Mouse (Mus musculus) liver, embryonic 14.5 days (tissue): ENCODE results near the gene Grik5. TPM values are rescaled to one million over a fixed set of nuclear protein-coding genes. Genes with fewer than 3 reads are reported as not detected.

Experiments used
- ATAC-seq: fragments of 200-750 bp; cut with Nextera tagmentation; 2 replicates; pipeline ENCODE4 v1.8.0; 2017; ENCODE audit warnings: moderate number of reproducible peaks, mild to moderate bottlenecking, moderate library complexity; ENCODE audit not compliant: insufficient read depth
- DNase-seq, 3 experiments: peaks; one replicate each; pipeline ENCODE4 v3.0.0-alpha.2; 2012 to 2013; ENCODE audit warnings: low read depth in 3 of 3, low spot score in 3 of 3
- H3K27ac ChIP-seq: fragments of 300-500 bp; sonication (generic); 2 replicates; pipeline ENCODE4 v1.5.1; 2014; ENCODE audit warnings: moderate library complexity, mild to moderate bottlenecking, control low read depth, inconsistent platforms
- H3K27me3 ChIP-seq: fragments of 300-500 bp; sonication (generic); 2 replicates; pipeline ENCODE4 v1.6.1; 2014; ENCODE audit warnings: mild to moderate bottlenecking, low read length, moderate library complexity; ENCODE audit not compliant: control insufficient read depth, insufficient read depth
- H3K36me3 ChIP-seq: fragments of 300-500 bp; sonication (generic); replicated peaks from 2 replicates; pipeline ENCODE4 v1.6.1; 2014; ENCODE audit warnings: low read depth; ENCODE audit not compliant: control insufficient read depth, insufficient read depth
- H3K4me1 ChIP-seq, 2 experiments: fragments of 200-500 bp in 1 of 2; fragments of 300-500 bp in 1 of 2; sonication (generic) in 1 of 2; replicated peaks; 2 replicates each; pipeline ENCODE4 v1.6.1; 2012 to 2014; ENCODE audit warnings: antibody characterized with exemption in 1 of 2, inconsistent platforms in 1 of 2, low read length in 1 of 2; ENCODE audit not compliant: control insufficient read depth in 2 of 2, insufficient read depth in 2 of 2
- H3K4me2 ChIP-seq: fragments of 300-500 bp; sonication (generic); 2 replicates; pipeline ENCODE4 v1.6.1; 2014; ENCODE audit warnings: low read depth, mild to moderate bottlenecking, control low read depth, moderate library complexity
- H3K4me3 ChIP-seq, 2 experiments: fragments of 200-500 bp in 1 of 2; fragments of 300-500 bp in 1 of 2; sonication (generic) in 1 of 2; 2 replicates each; pipeline ENCODE4 v1.5.1; 2012 to 2014; ENCODE audit warnings: low read depth in 2 of 2, low read length in 2 of 2, mild to moderate bottlenecking in 2 of 2, control low read depth in 1 of 2, inconsistent platforms in 1 of 2, moderate library complexity in 1 of 2; ENCODE audit not compliant: insufficient read depth in 1 of 2
- H3K9ac ChIP-seq: fragments of 300-500 bp; sonication (generic); replicated peaks from 2 replicates; pipeline ENCODE4 v1.6.1; 2014; ENCODE audit warnings: mild to moderate bottlenecking, control low read depth, moderate library complexity
- H3K9me3 ChIP-seq: fragments of 300-500 bp; sonication (generic); 2 replicates; pipeline ENCODE4 v1.6.1; 2016; ENCODE audit warnings: low read length, mixed read lengths; ENCODE audit not compliant: control insufficient read depth
- CTCF ChIP-seq: IDR thresholded peaks from 2 replicates; pipeline ENCODE4 v1.5.1; 2016; ENCODE audit warnings: antibody characterized with exemption, low read depth, control low read depth
- EP300 ChIP-seq: IDR thresholded peaks from 2 replicates; pipeline ENCODE4 v1.6.1; 2016; ENCODE audit warnings: antibody characterized with exemption, low read depth
- WGBS: fragments of 180-500 bp; shearing (Covaris S2); extraction: QIAGEN DNeasy Blood & Tissue Kit; methylation state at CpG from one replicate; pipeline ENCODE4 v1.1.7; 2014; ENCODE audit not compliant: insufficient replicate concordance; 5-methylcytosine and 5-hydroxymethylcytosine counted together
- polyA plus RNA-seq, 2 experiments: library from polyadenylated mRNA; depleted of rRNA in 1 of 2; stranded (reverse) in 1 of 2; unstranded in 1 of 2; fragments of >200 nt; fragmentation: Nextera tagmentation in 1 of 2; extraction: Ambion mirVana in 1 of 2; gene quantifications; 2 replicates each; pipeline versions ENCODE4 v1.2.1 to v1.2.3; 2012 to 2014

Grik5 gene
- polyA plus RNA-seq, 2 experiments = 0.37 to 4.9 TPM

- no peak for TF ChIP-seq CTCF
- no peak for TF ChIP-seq EP300
- H3K4me1 ChIP-seq = no peaks in the 10 kb centered on the region
- no peak overlapping the region for H3K9ac ChIP-seq
- no peaks in the 10 kb centered on the region for H3K36me3 ChIP-seq
- no peak for ATAC-seq
- WGBS = 59% methylated on average over 6 of the region's 6 CpGs
- H3K9me3 ChIP-seq = no peaks in the 10 kb centered on the region
- H3K27ac ChIP-seq = no peak overlapping the region
- H3K27me3 ChIP-seq = no peaks in the 10 kb centered on the region
- no peak for DNase-seq
- no peak overlapping the region for H3K4me3 ChIP-seq
- no peak overlapping the region for H3K4me2 ChIP-seq
Observed at GRCm38 (mm10) chr7:24993081-24993480, 79.1 kb downstream of the Grik5 start.

GRCm38 (mm10) chr7:24990478-24990877, 81.7 kb downstream of the Grik5 start:
- Histone ChIP-seq H3K9ac (no peak overlapping the region), H3K9me3 (no peaks in the 10 kb centered on the region), H3K4me3 (no peak overlapping the region), H3K36me3 (no peaks in the 10 kb centered on the region), H3K4me2 (no peak overlapping the region), H3K4me1 (no peaks in the 10 kb centered on the region), H3K27ac (no peak overlapping the region), H3K27me3 (no peaks in the 10 kb centered on the region)
- ATAC-seq = no peak
- DNase-seq = no peak
- TF ChIP-seq EP300 (no peak), CTCF (no peak)
- whole genome bisulfite sequencing = 70% methylated on average over 8 of the region's 8 CpGs

- Histone ChIP-seq H3K27ac (no peak overlapping the region), H3K9me3 (no peaks in the 10 kb centered on the region), H3K9ac (no peak overlapping the region), H3K27me3 (no peaks in the 10 kb centered on the region), H3K36me3 (no peaks in the 10 kb centered on the region), H3K4me1 (no peaks in the 10 kb centered on the region), H3K4me2 (no peak overlapping the region), H3K4me3 (no peak overlapping the region)
- 49% methylated on average over 14 of the region's 14 CpGs for WGBS
- no peak for ATAC-seq
- TF ChIP-seq CTCF (no peak), EP300 (no peak)
- no peak for DNase-seq
Observed at GRCm38 (mm10) chr7:24987941-24988340, 84.2 kb downstream of the Grik5 start.

- no peak overlapping the region for H3K27ac ChIP-seq
- DNase-seq = no peak
- no peaks in the 10 kb centered on the region for H3K27me3 ChIP-seq
- H3K36me3 ChIP-seq = no peaks in the 10 kb centered on the region
- no peak for TF ChIP-seq EP300
- TF ChIP-seq CTCF = peak; percentile 61
- no peaks in the 10 kb centered on the region for H3K9me3 ChIP-seq
- ATAC-seq = no peak
- no peaks in the 10 kb centered on the region for H3K4me1 ChIP-seq
- H3K4me3 ChIP-seq = no peak overlapping the region
- no peak overlapping the region for H3K4me2 ChIP-seq
- H3K9ac ChIP-seq = no peak overlapping the region
- WGBS = 52% methylated on average over 5 of the region's 5 CpGs
Observed at GRCm38 (mm10) chr7:24985799-24986198, 86.3 kb downstream of the Grik5 start.

- Histone ChIP-seq H3K27ac (no peak overlapping the region), H3K9me3 (no peaks in the 10 kb centered on the region), H3K36me3 (no peaks in the 10 kb centered on the region), H3K4me2 (no peak overlapping the region), H3K4me1 (no peaks in the 10 kb centered on the region), H3K4me3 (no peak overlapping the region), H3K27me3 (no peaks in the 10 kb centered on the region), H3K9ac (no peak overlapping the region)
- WGBS = 68% methylated on average over 2 of the region's 2 CpGs
- no peak for DNase-seq
- ATAC-seq = no peak
- no peak for TF ChIP-seq EP300
- TF ChIP-seq CTCF = peak; percentile 46
Observed at GRCm38 (mm10) chr7:24984307-24984706, 87.8 kb downstream of the Grik5 start.

- no peak overlapping the region for H3K27ac ChIP-seq
- no peaks in the 10 kb centered on the region for H3K4me1 ChIP-seq
- H3K36me3 ChIP-seq = no peaks in the 10 kb centered on the region
- TF ChIP-seq CTCF = no peak
- no peak for TF ChIP-seq EP300
- no peak overlapping the region for H3K9ac ChIP-seq
- DNase-seq (no peak), ATAC-seq (no peak)
- 64% methylated on average over 5 of the region's 5 CpGs for WGBS
- H3K9me3 ChIP-seq = no peaks in the 10 kb centered on the region
- no peak overlapping the region for H3K4me3 ChIP-seq
- no peaks in the 10 kb centered on the region for H3K27me3 ChIP-seq
- H3K4me2 ChIP-seq = no peak overlapping the region
Observed at GRCm38 (mm10) chr7:24983396-24983795, 88.8 kb downstream of the Grik5 start.
